Mouse (Mus musculus) CH12.LX (cell line): ENCODE measurements around the gene Hnf1a. TPM values are rescaled to one million over a fixed set of nuclear protein-coding genes. Genes with fewer than 3 reads are reported as not detected.

Experiments used
- DNase-seq: peaks from one replicate; pipeline ENCODE4 v3.0.0-alpha.2; 2013; ENCODE audit errors: extremely low read depth
- H3K27ac ChIP-seq: 2 replicates; pipeline ENCODE4 v1.5.1; 2012; ENCODE audit warnings: low read depth, mild to moderate bottlenecking, control low read depth, moderate library complexity; ENCODE audit not compliant: insufficient read depth
- H3K27me3 ChIP-seq: replicated peaks from 2 replicates; pipeline ENCODE3; 2012; ENCODE audit warnings: inconsistent platforms
- H3K36me3 ChIP-seq, 2 experiments: replicated peaks in 1 of 2; 2 replicates each; pipeline versions ENCODE3 to v1.6.1; 2012; ENCODE audit warnings: inconsistent platforms in 1 of 2, low read length in 1 of 2, mild to moderate bottlenecking in 1 of 2, mixed read lengths in 1 of 2, moderate library complexity in 1 of 2; ENCODE audit not compliant: control insufficient read depth in 1 of 2, insufficient read depth in 1 of 2
- H3K4me1 ChIP-seq, 2 experiments: 2 replicates each; pipeline ENCODE4 v1.6.1; 2012; ENCODE audit warnings: inconsistent platforms in 1 of 2, moderate library complexity in 1 of 2; ENCODE audit not compliant: insufficient read depth in 2 of 2, control insufficient read depth in 1 of 2
- H3K4me2 ChIP-seq: 2 replicates; pipeline ENCODE4 v1.6.1; 2012; ENCODE audit warnings: low read depth, mild to moderate bottlenecking, control low read depth; ENCODE audit not compliant: poor library complexity, insufficient read depth, severe bottlenecking
- H3K4me3 ChIP-seq, 3 experiments: fragments of 150-350 bp in 1 of 3; sonication (generic) in 1 of 3; replicated peaks in 1 of 3; 2 replicates each; pipeline versions ENCODE3 to v1.5.1; 2011 to 2012; ENCODE audit warnings: low read depth in 2 of 3, low read length in 2 of 3, mild to moderate bottlenecking in 2 of 3, moderate library complexity in 2 of 3, control low read depth in 1 of 3, improper control_type of control experiment in 1 of 3, inconsistent platforms in 1 of 3, mixed read lengths in 1 of 3; ENCODE audit not compliant: poor library complexity in 1 of 3
- H3K79me2 ChIP-seq: replicated peaks from 2 replicates; pipeline ENCODE4 v1.6.1; 2012; ENCODE audit warnings: mild to moderate bottlenecking, moderate library complexity; ENCODE audit not compliant: control insufficient read depth, poor library complexity, insufficient read depth, severe bottlenecking; ENCODE audit errors: extremely low read depth
- H3K9ac ChIP-seq: 2 replicates; pipeline ENCODE4 v1.6.1; 2012; ENCODE audit warnings: low read depth, mild to moderate bottlenecking, control low read depth, moderate library complexity; ENCODE audit not compliant: insufficient read depth
- H3K9me3 ChIP-seq: replicated peaks from 2 replicates; pipeline ENCODE3; 2012; ENCODE audit warnings: low read length, inconsistent platforms, mixed read lengths
- CHD1 ChIP-seq: IDR thresholded peaks from 2 replicates; pipeline ENCODE4 v1.6.1; 2012; ENCODE audit warnings: low read depth, low read length, improper control_type of control experiment, inconsistent platforms
- CHD2 ChIP-seq: IDR thresholded peaks from 2 replicates; pipeline ENCODE4 v1.6.1; 2011; ENCODE audit warnings: low read length, improper control_type of control experiment
- EP300 ChIP-seq: IDR thresholded peaks from 2 replicates; pipeline ENCODE4 v1.6.1; 2011; ENCODE audit warnings: low read length, improper control_type of control experiment
- GABPA ChIP-seq: IDR thresholded peaks from 2 replicates; pipeline ENCODE4 v1.6.1; 2012; ENCODE audit warnings: low read depth, low read length, improper control_type of control experiment, inconsistent platforms; ENCODE audit not compliant: insufficient replicate concordance
- HCFC1 ChIP-seq: IDR thresholded peaks from 2 replicates; pipeline ENCODE4 v1.6.1; 2012; ENCODE audit warnings: low read depth, mild to moderate bottlenecking, inconsistent platforms, low read length, improper control_type of control experiment
- JUN ChIP-seq: IDR thresholded peaks from 2 replicates; pipeline ENCODE4 v1.6.1; 2011; ENCODE audit warnings: low read depth, mild to moderate bottlenecking, low read length, improper control_type of control experiment, moderate library complexity; ENCODE audit not compliant: insufficient read depth
- KAT2A ChIP-seq: IDR thresholded peaks from 2 replicates; pipeline ENCODE4 v1.6.1; 2012; ENCODE audit warnings: low read length, improper control_type of control experiment, inconsistent platforms; ENCODE audit not compliant: insufficient replicate concordance
- MAFK ChIP-seq: IDR thresholded peaks from 2 replicates; pipeline ENCODE4 v1.6.1; 2011; ENCODE audit warnings: low read length, improper control_type of control experiment; ENCODE audit not compliant: insufficient replicate concordance
- MAX ChIP-seq: IDR thresholded peaks from 2 replicates; pipeline ENCODE4 v1.6.1; 2011; ENCODE audit warnings: low read length, improper control_type of control experiment
- MEF2A ChIP-seq: IDR thresholded peaks from 2 replicates; pipeline ENCODE4 v1.6.1; 2014; ENCODE audit warnings: low read depth, mild to moderate bottlenecking, inconsistent platforms, low read length, improper control_type of control experiment, borderline replicate concordance
- MXI1 ChIP-seq: IDR thresholded peaks from 2 replicates; pipeline ENCODE4 v1.6.1; 2011; ENCODE audit warnings: mild to moderate bottlenecking, low read depth, low read length, improper control_type of control experiment
- PAX5 ChIP-seq: IDR thresholded peaks from 2 replicates; pipeline ENCODE4 v1.6.1; 2012; ENCODE audit warnings: low read length, inconsistent platforms, mixed read lengths
- POLR2AphosphoS2 ChIP-seq: IDR thresholded peaks from 2 replicates; pipeline ENCODE4 v1.6.1; 2011; ENCODE audit warnings: low read depth, low read length, improper control_type of control experiment
- RCOR1 ChIP-seq: conservative IDR thresholded peaks from 2 replicates; pipeline ENCODE4 v1.6.1; 2012; ENCODE audit warnings: low read depth, mild to moderate bottlenecking, inconsistent platforms, low read length, improper control_type of control experiment
- TBP ChIP-seq: conservative IDR thresholded peaks from 2 replicates; pipeline ENCODE4 v1.6.1; 2011; ENCODE audit warnings: low read depth, low read length, improper control_type of control experiment
- UBTF ChIP-seq: IDR thresholded peaks from 2 replicates; pipeline ENCODE4 v1.6.1; 2012; ENCODE audit warnings: low read depth, mild to moderate bottlenecking, inconsistent platforms, low read length, improper control_type of control experiment, moderate library complexity
- ZC3H11A ChIP-seq: IDR thresholded peaks from 2 replicates; pipeline ENCODE4 v1.6.1; 2012; ENCODE audit warnings: low read depth, mild to moderate bottlenecking, inconsistent platforms, low read length, improper control_type of control experiment
- ZKSCAN1 ChIP-seq: IDR thresholded peaks from 2 replicates; pipeline ENCODE4 v1.6.1; 2012; ENCODE audit warnings: low read depth, inconsistent platforms, low read length, improper control_type of control experiment, borderline replicate concordance
- dilution Hi-C: fragments of 300-500 bp; cut with MboI; formaldehyde crosslinking; loops from 2 replicates; pipeline ENCODE4 v1.14.3; 2020; ENCODE audit warnings: low sequenced_read_pairs; ENCODE audit not compliant: extremely low pct_unique_long_range_greater_than_20kb, extremely low pct_ligation_motif_present
- in situ Hi-C: fragments of 300-500 bp; cut with MboI; formaldehyde crosslinking; loops from 3 replicates; pipeline ENCODE4 v1.14.3; 2019; ENCODE audit warnings: low sequenced_read_pairs, low pct_ligation_motif_present, low pct_unique_long_range_greater_than_20kb, mixed read lengths
- polyA plus RNA-seq: library from polyadenylated mRNA; unstranded; fragments of >175 nt; gene quantifications from 2 replicates; pipeline ENCODE4 v1.2.1, GENCODE M21; 2012; ENCODE audit warnings: low read depth; ENCODE audit not compliant: insufficient read length
- total RNA-seq, 2 experiments: library from RNA; depleted of rRNA; stranded (reverse); fragments of 300-350 nt in 1 of 2; fragments of >200 nt in 1 of 2; gene quantifications; 2 replicates each; pipeline ENCODE4 v1.2.3; 2012 to 2014

Gene Hnf1a
- total and polyA plus RNA-seq, 3 experiments, result not detected

DNA sequence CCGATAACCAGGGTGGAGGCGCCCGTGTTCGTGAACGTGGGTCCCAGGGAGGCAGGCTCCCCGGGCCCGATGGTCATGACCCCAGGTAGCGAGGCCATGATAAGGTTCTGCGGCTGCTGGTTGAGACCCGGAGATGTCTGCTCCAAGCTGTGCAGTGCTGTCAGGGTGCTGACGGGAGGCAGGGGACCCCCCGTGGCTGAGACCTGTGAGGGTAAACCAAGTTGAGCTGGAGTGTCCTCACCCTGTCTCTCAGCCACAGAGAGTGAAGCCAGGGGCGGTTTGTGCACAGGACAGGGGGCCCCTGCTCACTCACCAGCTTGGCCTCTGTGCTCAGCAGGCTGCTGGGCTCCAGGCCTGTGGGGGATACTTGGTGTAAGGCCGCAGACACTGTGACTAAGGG, 17.6 kb downstream of the Hnf1a start:
- Histone ChIP-seq H3K27me3 (no peaks in the 10 kb centered on the region), H3K4me1 (peaks cover 0 to 14% of the 10 kb centered on the region in 2 experiments; a peak in 3 of 4 replicates), H3K36me3 (peaks cover 18 to 35% of the 10 kb centered on the region in 2 experiments), H3K79me2 (no peaks in the 10 kb centered on the region), H3K9me3 (no peaks in the 10 kb centered on the region), H3K9ac (no peak overlapping the region), H3K4me2 (no peak overlapping the region), H3K27ac (no peak overlapping the region), H3K4me3 (no peak overlapping the region)
- TF ChIP-seq MAFK, result no peak
- TF ChIP-seq MEF2A, result no peak
- no peak for TF ChIP-seq KAT2A
- TF ChIP-seq ZKSCAN1, result no peak
- TF ChIP-seq MXI1, result no peak
- TF ChIP-seq EP300, result no peak
- no peak for TF ChIP-seq CHD1
- no peak for TF ChIP-seq MAX
- TF ChIP-seq RCOR1, result no peak
- no peak for TF ChIP-seq PAX5
- TF ChIP-seq JUN, result no peak
- no peak for TF ChIP-seq POLR2AphosphoS2
- no peak for TF ChIP-seq TBP
- TF ChIP-seq UBTF, result no peak
- TF ChIP-seq CHD2, result no peak
- TF ChIP-seq ZC3H11A, result no peak
- no peak for TF ChIP-seq GABPA
- no peak for TF ChIP-seq HCFC1
- in situ Hi-C loops (no loop called here), dilution Hi-C loops (no loop called here)
- DNase-seq, result no peak

DNA sequence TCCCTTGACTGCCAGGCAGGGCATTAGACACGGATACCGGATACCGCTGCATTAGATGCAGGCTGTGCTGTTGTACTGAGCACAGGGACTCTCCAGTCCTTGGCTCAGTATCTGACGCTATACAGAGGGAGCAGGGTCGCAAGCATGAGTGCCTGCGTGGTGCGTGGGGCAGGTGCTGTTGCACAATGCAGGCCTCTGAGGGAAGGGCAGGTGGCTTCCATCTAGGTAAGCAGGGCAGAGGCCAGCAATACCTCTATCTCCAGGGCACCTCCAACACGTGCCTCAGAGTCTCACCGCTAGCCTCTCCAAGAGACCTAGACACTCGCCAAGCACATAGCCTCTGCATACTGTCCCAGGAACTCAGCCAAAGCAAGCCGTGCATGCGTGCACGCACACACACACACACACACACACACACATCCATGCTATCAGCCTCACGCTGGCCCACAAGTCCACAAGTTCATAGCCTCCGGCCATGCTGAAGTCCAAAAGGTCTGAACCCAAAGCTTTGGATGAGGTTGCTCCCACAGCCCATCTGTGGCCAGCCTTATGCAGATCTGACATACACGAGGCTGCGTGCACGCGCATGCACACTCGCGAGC, 19.5 kb downstream of the Hnf1a start:
- H3K9me3 ChIP-seq, result no peaks in the 10 kb centered on the region
- no peak for DNase-seq
- H3K4me1 ChIP-seq, result peaks cover 0 to 14% of the 10 kb centered on the region in 2 experiments; a peak in 3 of 4 replicates
- no peak overlapping the region for H3K27ac ChIP-seq
- dilution Hi-C loops (no loop called here), in situ Hi-C loops (no loop called here)
- no peak overlapping the region for H3K9ac ChIP-seq
- peaks cover 37 to 55% of the 10 kb centered on the region in 2 experiments for H3K36me3 ChIP-seq
- no peaks in the 10 kb centered on the region for H3K27me3 ChIP-seq
- H3K4me2 ChIP-seq, result no peak overlapping the region
- no peaks in the 10 kb centered on the region for H3K79me2 ChIP-seq
- TF ChIP-seq JUN, result no peak
- no peak overlapping the region for H3K4me3 ChIP-seq
